Mouse (Mus musculus): ENCODE results near the gene Iqck.

Iqck gene

GRCm38 (mm10) chr7:118991341-118991884, 135.9 kb downstream of the Iqck start:
- no peak for DNase-seq (ENCODE audit: low spot score in 2 of 2)

- DNase-seq (ENCODE audit: low spot score in 2 of 2) = no peak
These were observed 136.6 kb downstream of the Iqck start for GRCm38 (mm10) chr7:118992080-118992560.

- DNase-seq (ENCODE audit: low spot score in 2 of 2) = no peak
These were observed 137.3 kb downstream of the Iqck start for GRCm38 (mm10) chr7:118992623-118993405.

GRCm38 (mm10) chr7:118993597-118994230, 138.2 kb downstream of the Iqck start:
- no peak for DNase-seq (ENCODE audit: low spot score in 2 of 2)

- no peak for DNase-seq (ENCODE audit: low spot score in 2 of 2)
These were observed 138.8 kb downstream of the Iqck start for GRCm38 (mm10) chr7:118994231-118994842.

- DNase-seq (ENCODE audit: low spot score in 2 of 2) = peak; percentile 63 to 72
These were observed 139.5 kb downstream of the Iqck start, which contains the start of gene Gprc5b for GRCm38 (mm10) chr7:118995007-118995406. Gprc5b (minus strand) TSS chr7:118995211.

- no peak for DNase-seq (ENCODE audit: low spot score in 2 of 2)
These were observed 140.1 kb downstream of the Iqck start for GRCm38 (mm10) chr7:118995671-118996070.

GRCm38 (mm10) chr7:118996137-118996837, 140.7 kb downstream of the Iqck start:
- peak; percentile 35 to 51 for DNase-seq (ENCODE audit: low spot score in 2 of 2)

GRCm38 (mm10) chr7:118999857-119000256, 144.3 kb downstream of the Iqck start:
- no peak for DNase-seq (ENCODE audit: low spot score in 2 of 2)

- DNase-seq (ENCODE audit: low spot score in 2 of 2) = no peak
These were observed 146.4 kb downstream of the Iqck start for GRCm38 (mm10) chr7:119001965-119002364.

GRCm38 (mm10) chr7:119002501-119002900, 146.9 kb downstream of the Iqck start:
- no peak for DNase-seq (ENCODE audit: low spot score in 2 of 2)

- DNase-seq (ENCODE audit: low spot score in 2 of 2) = no peak
These were observed 155.4 kb downstream of the Iqck start for GRCm38 (mm10) chr7:119010854-119011529.

- DNase-seq (ENCODE audit: low spot score in 2 of 2) = no peak
These were observed 160.2 kb downstream of the Iqck start for GRCm38 (mm10) chr7:119015736-119016135.

- no peak for DNase-seq (ENCODE audit: low spot score in 2 of 2)
These were observed 164.0 kb downstream of the Iqck start for GRCm38 (mm10) chr7:119019537-119019936.
